Mouse (Mus musculus): ENCODE data around the gene Taf15. TPM values are rescaled to one million over a fixed set of nuclear protein-coding genes. Genes with fewer than 3 reads are reported as not detected.
A peak's percentile ranks its signal among the peaks of the same experiment; 100 is the strongest.

Taf15 gene
- total and polyA plus RNA-seq, 3 experiments: 31.8 to 236 TPM; not detected in 1

- 0 out of 4 replicates have a peak, but pooled peaks cover 0 to 3% of the 10 kb centered on the region in 2 experiments for H3K4me1 ChIP-seq (ENCODE audit: control insufficient read depth in 1 of 2, insufficient read depth in 2 of 2, low read length in 2 of 2)
- no peaks in the 10 kb centered on the region for H3K79me2 ChIP-seq (ENCODE audit: control insufficient read depth, insufficient read depth, low read length, poor library complexity)
- no peaks in the 10 kb centered on the region for H3K9me3 ChIP-seq (replicated peaks; ENCODE audit: insufficient read depth, low read length)
- H3K36me3 ChIP-seq (ENCODE audit: control insufficient read depth in 1 of 2, insufficient read depth in 2 of 2, low read length in 2 of 2): no peaks in the 10 kb centered on the region
- H3K9ac ChIP-seq (ENCODE audit: control insufficient read depth, low read depth, low read length, poor library complexity, severe bottlenecking): no peak overlapping the region
- no peak overlapping the region for H3K27ac ChIP-seq (ENCODE audit: control insufficient read depth, low read depth, low read length)
- no peak for TF ChIP-seq CHD1 (IDR thresholded peaks at IDR 0.05; ENCODE audit: low read depth, low read length)
- 0 out of 2 replicates have a peak, but pooled peaks have one; percentile 3 for TF ChIP-seq TAL1 (IDR thresholded peaks at IDR 0.05; ENCODE audit: low read length)
- no peak for TF ChIP-seq UBTF (IDR thresholded peaks at IDR 0.05; ENCODE audit: borderline replicate concordance, insufficient read depth, low read depth, low read length)
- TF ChIP-seq ZC3H11A (IDR thresholded peaks at IDR 0.05; ENCODE audit: low read depth, low read length): no peak
- no peak for TF ChIP-seq NELFE (IDR thresholded peaks at IDR 0.05; ENCODE audit: low read depth, low read length)
- peak; percentile 18 for DNase-seq (ENCODE audit: low read depth, low spot score)
- no peak overlapping the region for H3K4me3 ChIP-seq (ENCODE audit: control insufficient read depth in 1 of 2, insufficient read depth in 1 of 2, low read depth in 2 of 2, low read length in 2 of 2)
- no peaks in the 10 kb centered on the region; a peak in 1 of 4 replicates for H3K27me3 ChIP-seq (ENCODE audit: control insufficient read depth in 1 of 2, insufficient read depth in 2 of 2, low read length in 2 of 2)
These were observed 63.9 kb downstream of the Taf15 start for GRCm38 (mm10) chr11:83536831-83537230.

DNA sequence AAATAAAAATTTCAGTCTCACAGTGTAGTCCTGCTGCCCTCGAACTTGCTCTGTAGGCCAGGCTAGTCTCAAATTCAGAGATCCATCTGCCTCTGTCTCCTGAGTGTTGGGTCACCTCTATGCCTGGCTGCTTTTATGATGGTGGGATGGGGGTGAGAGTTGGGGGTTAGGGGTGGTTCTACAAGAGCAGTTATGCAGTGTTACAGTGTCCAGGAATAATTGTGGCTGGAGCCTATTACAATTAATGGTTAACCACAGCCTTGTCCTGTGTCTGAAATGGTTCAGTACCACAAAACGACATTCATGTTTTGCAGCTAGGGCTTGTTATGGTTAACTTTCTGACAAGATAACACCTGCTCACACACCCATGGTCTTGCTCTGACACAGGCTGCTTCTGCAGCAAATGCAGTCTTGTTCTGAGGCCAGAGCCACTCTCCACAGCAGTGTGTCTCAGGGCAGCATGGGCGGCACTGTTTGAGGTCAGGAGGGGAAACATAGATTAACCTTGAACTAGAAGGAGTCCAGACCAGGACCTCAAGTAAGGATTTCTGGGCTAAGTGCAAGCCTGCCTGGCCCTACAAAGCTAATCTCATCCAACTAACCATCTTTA, 65.9 kb downstream of the Taf15 start:
- Histone ChIP-seq H3K9ac (ENCODE audit: control insufficient read depth, low read depth, low read length, poor library complexity, severe bottlenecking) (no peak overlapping the region), H3K4me3 (ENCODE audit: control insufficient read depth in 1 of 2, insufficient read depth in 1 of 2, low read depth in 2 of 2, low read length in 2 of 2) (no peak overlapping the region), H3K27me3 (ENCODE audit: control insufficient read depth in 1 of 2, insufficient read depth in 2 of 2, low read length in 2 of 2) (no peaks in the 10 kb centered on the region; a peak in 2 of 4 replicates), H3K9me3 (replicated peaks; ENCODE audit: insufficient read depth, low read length) (no peaks in the 10 kb centered on the region), H3K79me2 (ENCODE audit: control insufficient read depth, insufficient read depth, low read length, poor library complexity) (no peaks in the 10 kb centered on the region), H3K4me1 (ENCODE audit: control insufficient read depth in 1 of 2, insufficient read depth in 2 of 2, low read length in 2 of 2) (0 out of 4 replicates have a peak, but pooled peaks cover 0 to 3% of the 10 kb centered on the region in 2 experiments), H3K36me3 (ENCODE audit: control insufficient read depth in 1 of 2, insufficient read depth in 2 of 2, low read length in 2 of 2) (no peaks in the 10 kb centered on the region), H3K27ac (ENCODE audit: control insufficient read depth, low read depth, low read length) (no peak overlapping the region)
- no peak for DNase-seq (ENCODE audit: low read depth, low spot score)
- TF ChIP-seq POLR2AphosphoS2 (IDR thresholded peaks at IDR 0.05; ENCODE audit: low read length) (no peak), BHLHE40 (IDR thresholded peaks at IDR 0.05; ENCODE audit: borderline replicate concordance, low read depth, low read length) (no peak), TCF12 (IDR thresholded peaks at IDR 0.05; ENCODE audit: low read depth, low read length) (no peak), EP300 (IDR thresholded peaks at IDR 0.05; ENCODE audit: low read depth in 1 of 2, low read length in 2 of 2) (no peak), POLR2AphosphoS5 (IDR thresholded peaks at IDR 0.05; ENCODE audit: borderline replicate concordance, low read depth, low read length) (no peak), SMC3 (IDR thresholded peaks at IDR 0.05; ENCODE audit: low read depth, low read length) (no peak), ZNF384 (IDR thresholded peaks at IDR 0.05; ENCODE audit: low read depth, low read length) (no peak), ZC3H11A (IDR thresholded peaks at IDR 0.05; ENCODE audit: low read depth, low read length) (no peak), MYC (IDR thresholded peaks at IDR 0.05; ENCODE audit: low read depth, low read length) (no peak), USF2 (IDR thresholded peaks at IDR 0.05; ENCODE audit: borderline replicate concordance in 1 of 2, insufficient read depth in 1 of 2, low read depth in 1 of 2, low read length in 2 of 2) (no peak), KAT2A (conservative IDR thresholded peaks at IDR 0.05; ENCODE audit: low read depth, low read length) (no peak), CHD1 (IDR thresholded peaks at IDR 0.05; ENCODE audit: low read depth, low read length) (no peak), CTCF (IDR thresholded peaks at IDR 0.05 in 2 of 3, conservative IDR thresholded peaks at IDR 0.05 in 1 of 3; ENCODE audit: control insufficient read depth in 1 of 3, insufficient read depth in 1 of 3, low read depth in 2 of 3, low read length in 3 of 3, poor library complexity in 1 of 3, severe bottlenecking in 1 of 3) (no peak), ZKSCAN1 (IDR thresholded peaks at IDR 0.05; ENCODE audit: low read depth, low read length) (no peak)

Measured in MEL (cell line).